ENCODE assay signal across 38 mouse cellular contexts in genomic region chr2:80292172-80292571, GRCm38 (mm10). TPM values are rescaled to one million over a fixed set of nuclear protein-coding genes. Genes with fewer than 3 reads are reported as not detected.
"Had no signal": no experiment of that assay in that cellular context is flagged by ENCODE, and none has a peak within 500 bp of the region (broad histone marks: within the 10 kb centered on the region; RNA-seq: fewer than 3 reads in every experiment).

Gene Prdx6b (plus strand): TSS chr2:80292472.

- H3K4me1 ChIP-seq: limb, embryonic 10.5 days; limb, embryonic 12.5 days; limb, embryonic 13.5 days; limb, embryonic 15.5 days; liver, embryonic 12.5 days; liver, embryonic 13.5 days; liver, embryonic 15.5 days; lung, embryonic 15.5 days; megakaryocyte, embryonic 14.5 days; midbrain, embryonic 10.5 days; midbrain, embryonic 12.5 days; midbrain, embryonic 13.5 days; midbrain, embryonic 15.5 days had no signal

- H3K4me3 ChIP-seq: left cerebral cortex, adult 2 months; limb, embryonic 10.5 days; limb, embryonic 12.5 days; limb, embryonic 13.5 days; limb, embryonic 15.5 days; liver, embryonic 12.5 days; liver, embryonic 13.5 days; liver, embryonic 15.5 days; lung, embryonic 15.5 days; megakaryocyte, embryonic 14.5 days; midbrain, embryonic 10.5 days; midbrain, embryonic 12.5 days; midbrain, embryonic 13.5 days; midbrain, embryonic 15.5 days; myocyte had no signal

- ATAC-seq: liver, embryonic 12.5 days; liver, postnatal 0 days; lung, postnatal 0 days; midbrain, embryonic 13.5 days; midbrain, embryonic 15.5 days; midbrain, embryonic 16.5 days had no signal

- H3K36me3 ChIP-seq: limb, embryonic 10.5 days; limb, embryonic 12.5 days; limb, embryonic 13.5 days; limb, embryonic 15.5 days; liver, embryonic 12.5 days; liver, embryonic 13.5 days; liver, embryonic 15.5 days; lung, embryonic 15.5 days; midbrain, embryonic 10.5 days; midbrain, embryonic 12.5 days; midbrain, embryonic 13.5 days; midbrain, embryonic 15.5 days had no signal

- DNase-seq: left cerebral cortex, postnatal 4 days; liver; liver, embryonic 13.5 days; liver, postnatal 0 days; lung, adult 18-20 months; lung, adult 2 months; lung, embryonic 14.5 days; lung, postnatal 10 days; lung, postnatal 14 days; lung, postnatal 36 days; lung, postnatal 4 days; midbrain, embryonic 14.5 days had no signal

- H3K27me3 ChIP-seq: limb, embryonic 12.5 days; limb, embryonic 13.5 days; limb, embryonic 15.5 days; liver, embryonic 12.5 days; liver, embryonic 13.5 days; liver, embryonic 15.5 days; lung, embryonic 15.5 days; megakaryocyte, embryonic 14.5 days; midbrain, embryonic 12.5 days; midbrain, embryonic 13.5 days; midbrain, embryonic 15.5 days had no signal

- H3K4me2 ChIP-seq: limb, embryonic 12.5 days; limb, embryonic 13.5 days; limb, embryonic 15.5 days; liver, embryonic 11.5 days; liver, embryonic 12.5 days; liver, embryonic 13.5 days; liver, embryonic 15.5 days; lung, embryonic 14.5 days; lung, embryonic 15.5 days; midbrain, embryonic 11.5 days; midbrain, embryonic 12.5 days; midbrain, embryonic 13.5 days; midbrain, embryonic 15.5 days had no signal

- H3K27ac ChIP-seq: left cerebral cortex, adult 2 months; limb, embryonic 10.5 days; limb, embryonic 12.5 days; limb, embryonic 13.5 days; limb, embryonic 15.5 days; liver, embryonic 12.5 days; liver, embryonic 13.5 days; liver, embryonic 14.5 days; liver, embryonic 15.5 days; lung, embryonic 15.5 days; macrophage; midbrain, embryonic 10.5 days; midbrain, embryonic 12.5 days; midbrain, embryonic 13.5 days; midbrain, embryonic 15.5 days had no signal

- H3K9ac ChIP-seq: limb, embryonic 12.5 days; limb, embryonic 13.5 days; limb, embryonic 15.5 days; liver, embryonic 12.5 days; liver, embryonic 13.5 days; liver, embryonic 14.5 days; liver, embryonic 15.5 days; liver, postnatal 0 days; lung, embryonic 14.5 days; lung, embryonic 15.5 days; midbrain, embryonic 12.5 days; midbrain, embryonic 13.5 days; midbrain, embryonic 15.5 days had no signal

- H3K9me3 ChIP-seq: limb, embryonic 10.5 days; limb, embryonic 12.5 days; limb, embryonic 13.5 days; limb, embryonic 15.5 days; liver, embryonic 12.5 days; liver, embryonic 13.5 days; liver, embryonic 15.5 days; lung, embryonic 15.5 days; megakaryocyte, embryonic 14.5 days; midbrain, embryonic 10.5 days; midbrain, embryonic 12.5 days; midbrain, embryonic 13.5 days; midbrain, embryonic 15.5 days had no signal

RNA-seq across cellular contexts. Expression of gene Prdx6b, which starts in this region (rescaled TPM):
- polyA plus RNA-seq: limb, embryonic 10.5 days; limb, embryonic 11.5 days; limb, embryonic 12.5 days; limb, embryonic 13.5 days; limb, embryonic 14.5 days; limb, embryonic 15.5 days; liver, adult 2 months; liver, embryonic 11.5 days; liver, embryonic 12.5 days; liver, embryonic 13.5 days; liver, embryonic 14.5 days; liver, embryonic 15.5 days; liver, embryonic 16.5 days; liver, postnatal 0 days; lung, adult 2 months; lung, embryonic 14.5 days; lung, embryonic 15.5 days; lung, embryonic 16.5 days; lung, postnatal 0 days; macrophage; midbrain, embryonic 10.5 days; midbrain, embryonic 11.5 days; midbrain, embryonic 12.5 days; midbrain, embryonic 13.5 days; midbrain, embryonic 14.5 days; midbrain, embryonic 15.5 days; midbrain, embryonic 16.5 days; midbrain, postnatal 0 days; myocyte had no signal
